Mouse (Mus musculus): ENCODE results near the gene Nhlrc2. TPM values are rescaled to one million over a fixed set of nuclear protein-coding genes. Genes with fewer than 3 reads are reported as not detected.

Nhlrc2 gene
- polyA plus RNA-seq, 1 experiment, result 6.9 TPM

- Histone ChIP-seq H3K36me3 (ENCODE audit: control insufficient read depth, insufficient read depth) (no peaks in the 10 kb centered on the region), H3K27me3 (ENCODE audit: control insufficient read depth, insufficient read depth, insufficient read length) (peaks cover 16% of the 10 kb centered on the region), H3K4me3 (no peak overlapping the region), H3K4me2 (ENCODE audit: low read depth) (no peak overlapping the region), H3K79me2 (ENCODE audit: control insufficient read depth, insufficient read depth) (no peaks in the 10 kb centered on the region), H3ac (ENCODE audit: control insufficient read depth, insufficient read length) (no peak overlapping the region)
- TF ChIP-seq E2F4 (IDR thresholded peaks at IDR 0.05; ENCODE audit: insufficient read depth), result no peak
- no peak for TF ChIP-seq MYOG (IDR thresholded peaks at IDR 0.05; ENCODE audit: control insufficient read depth in 1 of 3, insufficient read depth in 1 of 3, insufficient read length in 2 of 3, low read depth in 2 of 3)
- no peak for TF ChIP-seq TCF12 (IDR thresholded peaks at IDR 0.05; ENCODE audit: insufficient read depth, poor library complexity, severe bottlenecking)
- no peak for TF ChIP-seq REST (IDR thresholded peaks at IDR 0.05; ENCODE audit: insufficient read depth, insufficient read length)
- TF ChIP-seq USF1 (IDR thresholded peaks at IDR 0.05; ENCODE audit: low read depth), result no peak
Observed at GRCm38 (mm10) chr19:56637035-56637683, 89.1 kb downstream of the Nhlrc2 start.

DNA sequence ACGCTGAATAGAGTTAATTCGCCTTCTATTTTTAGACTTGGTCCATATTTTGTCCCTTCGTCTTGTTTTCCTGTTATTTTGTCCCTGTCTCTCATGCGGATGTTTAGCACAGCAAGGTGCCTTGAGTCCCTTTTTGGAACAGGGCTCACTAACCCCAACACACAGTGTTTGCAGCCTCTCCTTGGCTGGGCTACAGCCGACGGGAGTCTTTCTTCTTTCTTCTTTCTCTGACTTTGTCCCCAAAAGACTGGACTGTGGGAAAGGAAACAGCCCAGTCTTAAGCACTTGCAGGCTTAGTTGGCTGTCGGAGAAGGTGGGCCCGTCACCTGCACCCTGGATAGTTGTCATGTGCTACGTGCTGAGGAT, 89.6 kb downstream of the Nhlrc2 start:
- Histone ChIP-seq H3K4me2 (ENCODE audit: low read depth) (no peak overlapping the region), H3K27me3 (ENCODE audit: control insufficient read depth, insufficient read depth, insufficient read length) (peaks cover 16% of the 10 kb centered on the region), H3K4me3 (no peak overlapping the region), H3K79me2 (ENCODE audit: control insufficient read depth, insufficient read depth) (no peaks in the 10 kb centered on the region), H3K36me3 (ENCODE audit: control insufficient read depth, insufficient read depth) (no peaks in the 10 kb centered on the region), H3ac (ENCODE audit: control insufficient read depth, insufficient read length) (no peak overlapping the region)
- TF ChIP-seq POLR2A (IDR thresholded peaks at IDR 0.05; ENCODE audit: insufficient read length, low read depth), result no peak
- no peak for TF ChIP-seq MYOG (IDR thresholded peaks at IDR 0.05; ENCODE audit: control insufficient read depth in 1 of 3, insufficient read depth in 1 of 3, insufficient read length in 2 of 3, low read depth in 2 of 3)
- no peak for TF ChIP-seq MYOD1 (IDR thresholded peaks at IDR 0.05; ENCODE audit: control insufficient read depth in 1 of 3, insufficient read length in 2 of 3, low read depth in 2 of 3)
- no peak for TF ChIP-seq USF1 (IDR thresholded peaks at IDR 0.05; ENCODE audit: low read depth)
- no peak for TF ChIP-seq MAX (IDR thresholded peaks at IDR 0.05; ENCODE audit: low read depth)
- TF ChIP-seq TCF12 (IDR thresholded peaks at IDR 0.05; ENCODE audit: insufficient read depth, poor library complexity, severe bottlenecking), result no peak
- TF ChIP-seq SRF (IDR thresholded peaks at IDR 0.05; ENCODE audit: control insufficient read depth, insufficient read length, low read depth), result no peak
- no peak for TF ChIP-seq CEBPB (IDR thresholded peaks at IDR 0.05; ENCODE audit: insufficient read depth, poor library complexity, severe bottlenecking)
- TF ChIP-seq REST (IDR thresholded peaks at IDR 0.05; ENCODE audit: insufficient read depth, insufficient read length), result no peak

GRCm38 (mm10) chr19:56647451-56648120, 99.5 kb downstream of the Nhlrc2 start:
- no peaks in the 10 kb centered on the region for H3K27me3 ChIP-seq (ENCODE audit: control insufficient read depth, insufficient read depth, insufficient read length)
- TF ChIP-seq MYOG (IDR thresholded peaks at IDR 0.05; ENCODE audit: control insufficient read depth in 1 of 3, insufficient read depth in 1 of 3, insufficient read length in 2 of 3, low read depth in 2 of 3) (no peak), TCF12 (IDR thresholded peaks at IDR 0.05; ENCODE audit: insufficient read depth, poor library complexity, severe bottlenecking) (no peak), MYOD1 (IDR thresholded peaks at IDR 0.05; ENCODE audit: control insufficient read depth in 1 of 3, insufficient read length in 2 of 3, low read depth in 2 of 3) (no peak), MAX (IDR thresholded peaks at IDR 0.05; ENCODE audit: low read depth) (no peak), SRF (IDR thresholded peaks at IDR 0.05; ENCODE audit: control insufficient read depth, insufficient read length, low read depth) (no peak), USF1 (IDR thresholded peaks at IDR 0.05; ENCODE audit: low read depth) (no peak), E2F4 (IDR thresholded peaks at IDR 0.05; ENCODE audit: insufficient read depth) (no peak), POLR2A (IDR thresholded peaks at IDR 0.05; ENCODE audit: insufficient read length, low read depth) (no peak), CEBPB (IDR thresholded peaks at IDR 0.05; ENCODE audit: insufficient read depth, poor library complexity, severe bottlenecking) (no peak), REST (IDR thresholded peaks at IDR 0.05; ENCODE audit: insufficient read depth, insufficient read length) (no peak), POLR2AphosphoS2 (IDR thresholded peaks at IDR 0.05; ENCODE audit: insufficient read length, low read depth) (no peak), TCF3 (IDR thresholded peaks at IDR 0.05; ENCODE audit: insufficient read length, low read depth) (no peak)
- H3K36me3 ChIP-seq (ENCODE audit: control insufficient read depth, insufficient read depth), result no peaks in the 10 kb centered on the region
- H3K79me2 ChIP-seq (ENCODE audit: control insufficient read depth, insufficient read depth), result no peaks in the 10 kb centered on the region
- no peak overlapping the region for H3ac ChIP-seq (ENCODE audit: control insufficient read depth, insufficient read length)
- H3K4me3 ChIP-seq, result no peak overlapping the region
- H3K4me2 ChIP-seq (ENCODE audit: low read depth), result no peak overlapping the region

DNA sequence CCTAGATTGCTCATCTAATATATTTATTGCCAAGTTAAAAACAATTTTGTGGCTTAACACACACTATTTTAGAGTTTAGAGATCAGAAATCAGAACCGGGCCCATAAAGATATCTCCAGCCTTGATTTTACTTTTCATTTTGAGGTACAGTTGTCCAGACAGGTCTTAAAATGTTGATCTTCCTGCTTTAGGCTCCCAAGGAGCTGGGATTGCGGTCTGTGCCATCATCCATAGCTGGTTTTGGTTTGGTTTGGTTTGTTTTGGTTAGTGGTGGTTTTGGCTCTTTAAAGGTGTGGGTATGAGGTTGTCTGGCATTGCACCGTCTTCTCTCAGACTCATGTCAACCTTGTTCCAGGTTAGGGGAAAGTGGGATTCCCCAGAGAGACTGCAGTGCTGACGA, 103.2 kb downstream of the Nhlrc2 start:
- Histone ChIP-seq H3K36me3 (ENCODE audit: control insufficient read depth, insufficient read depth) (no peaks in the 10 kb centered on the region), H3K27me3 (ENCODE audit: control insufficient read depth, insufficient read depth, insufficient read length) (no peaks in the 10 kb centered on the region), H3ac (ENCODE audit: control insufficient read depth, insufficient read length) (no peak overlapping the region), H3K4me3 (no peak overlapping the region), H3K4me2 (ENCODE audit: low read depth) (peak overlapping the region; percentile 84), H3K79me2 (ENCODE audit: control insufficient read depth, insufficient read depth) (no peaks in the 10 kb centered on the region)
- TF ChIP-seq CEBPB (IDR thresholded peaks at IDR 0.05; ENCODE audit: insufficient read depth, poor library complexity, severe bottlenecking), result peak; percentile 79; the same call in 1 of the 2 replicates
- TF ChIP-seq MAX (IDR thresholded peaks at IDR 0.05; ENCODE audit: low read depth), result no peak
